Mouse (Mus musculus) embryonic fibroblast, embryonic 13.5 days (primary cell): ENCODE data around the gene Cnpy2.

Experiments used
- CTCF ChIP-seq: IDR thresholded peaks from 2 replicates; pipeline ENCODE4 v1.5.1; 2011; ENCODE audit warnings: mild to moderate bottlenecking, control low read depth, low read length, moderate library complexity, borderline replicate concordance; ENCODE audit not compliant: insufficient read depth
- POLR2A ChIP-seq: IDR thresholded peaks from 2 replicates; pipeline ENCODE4 v1.6.1; 2011; ENCODE audit warnings: low read depth, mild to moderate bottlenecking, control low read depth, low read length, moderate library complexity

GRCm38 (mm10) chr10:128372989-128373748 lies 50.9 kb downstream of the Cnpy2 start:
- no peak for TF ChIP-seq POLR2A
- no peak for TF ChIP-seq CTCF
